Mouse (Mus musculus) neutrophil, adult 5-6 weeks (primary cell): Measurements from ENCODE around the gene Nom1. TPM values are rescaled to one million over a fixed set of nuclear protein-coding genes. Genes with fewer than 3 reads are reported as not detected.

Experiments used
- ATAC-seq: fragments of 151-379, 151-347 bp; 2 replicates; pipeline ENCODE4 v1.8.0; 2017; ENCODE audit warnings: mild to moderate bottlenecking, moderate TSS enrichment; ENCODE audit not compliant: insufficient number of reproducible peaks, poor library complexity, low FRiP score, severe bottlenecking; ENCODE audit errors: extremely low read depth
- total RNA-seq: library from RNA; stranded (forward); fragments of 200-1000 nt; gene quantifications from 2 replicates; pipeline ENCODE4 v1.2.3, GENCODE M21; 2017

Nom1 gene
- total RNA-seq, 1 experiment from 2014 or later: 11.1 TPM

DNA sequence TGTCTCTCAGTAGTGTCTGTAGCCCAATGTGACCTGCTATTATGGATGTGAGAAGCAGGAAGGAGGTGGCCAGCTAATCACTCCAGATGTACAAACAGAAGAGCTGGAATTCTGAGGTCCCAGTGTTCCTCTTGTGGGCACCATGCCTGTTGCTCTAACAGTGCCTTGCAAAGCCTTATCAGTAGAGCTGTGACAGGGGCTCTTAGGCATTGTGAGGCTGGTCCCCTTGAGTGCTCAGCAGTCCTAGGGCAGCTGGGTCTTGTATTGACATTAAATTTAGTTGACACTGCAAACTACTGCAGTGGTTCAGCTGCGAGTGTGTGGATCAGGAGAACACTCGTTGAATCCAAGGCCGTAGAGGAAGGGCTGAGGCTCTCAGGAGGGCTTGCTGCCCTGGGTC is 72.5 kb downstream of the Nom1 start:
- no peak for ATAC-seq

Other genes with a start within 250 kb of the Nom1 start
- gene Rnf32, start 238.7 kb upstream of the Nom1 start, total RNA-seq: 0.93 TPM in 1 of 2 replicates, not detected in the other
- gene Lmbr1, start 56.3 kb upstream of the Nom1 start, total RNA-seq: 0.86 and 1.4 TPM in 2 replicates
- gene Mnx1, start 43.8 kb downstream of the Nom1 start, total RNA-seq: not detected in 2 replicates
- gene Ube3c, start 134.6 kb downstream of the Nom1 start, total RNA-seq: 36.2 and 39.2 TPM in 2 replicates